Mouse (Mus musculus) erythroid progenitor cell, adult 5-6 weeks (primary cell): ENCODE measurements around the gene Hells. TPM values are rescaled to one million over a fixed set of nuclear protein-coding genes. Genes with fewer than 3 reads are reported as not detected.
A peak's percentile ranks its signal among the peaks of the same experiment; 100 is the strongest.

Experiments used
- ATAC-seq: replicated peaks from 2 replicates; pipeline ENCODE4 v1.8.0; 2016; ENCODE audit warnings: moderate number of reproducible peaks, mild to moderate bottlenecking, moderate TSS enrichment, inconsistent platforms; ENCODE audit not compliant: poor library complexity, low FRiP score, severe bottlenecking
- total RNA-seq, 2 experiments: library from RNA; stranded (forward) in 1 of 2; stranded (reverse) in 1 of 2; fragments of 150-400 nt in 1 of 2; fragments of 186-747, 209-891 nt in 1 of 2; gene quantifications; 2 replicates each; pipeline versions ENCODE4 v1.2.3 to v1.2.4; 2015 to 2017; ENCODE audit warnings: low replicate concordance in 2 of 2

Gene Hells
- total RNA-seq (2015; ENCODE audit: low replicate concordance) (23.4 and 54.9 TPM in 2 replicates), total RNA-seq (2017; ENCODE audit: low replicate concordance) (22.5 and 36.1 TPM in 2 replicates)

- ATAC-seq, result peak; percentile 93
These were observed at the start of gene Hells for GRCm38 (mm10) chr19:38930788-38931565. TSS of gene Hells (plus strand) at chr19:38930915.

- no peak for ATAC-seq
These were observed 29.3 kb upstream of the Hells start for GRCm38 (mm10) chr19:38901146-38902135.

- ATAC-seq, result no peak
These were observed 28.2 kb upstream of the Hells start for GRCm38 (mm10) chr19:38902501-38902900.

- ATAC-seq, result no peak
These were observed 16.9 kb upstream of the Hells start for GRCm38 (mm10) chr19:38913786-38914185.

- no peak for ATAC-seq
These were observed 15.8 kb upstream of the Hells start for GRCm38 (mm10) chr19:38914926-38915325.

- ATAC-seq, result 0 out of 2 replicates have a peak, but pooled peaks have one; percentile 59
These were observed 15.0 kb upstream of the Hells start for GRCm38 (mm10) chr19:38915677-38916076.

- ATAC-seq, result no peak
These were observed 2.1 kb upstream of the Hells start for GRCm38 (mm10) chr19:38928481-38929158.

GRCm38 (mm10) chr19:38929471-38930251, 1.1 kb upstream of the Hells start:
- ATAC-seq, result no peak

GRCm38 (mm10) chr19:38930252-38930787, 395 bp upstream of the Hells start:
- peak; percentile 47; the same call in 1 of the 2 replicates for ATAC-seq

- ATAC-seq, result no peak
These were observed 813 bp downstream of the Hells start for GRCm38 (mm10) chr19:38931566-38931890.

- no peak for ATAC-seq
These were observed 14.0 kb downstream of the Hells start for GRCm38 (mm10) chr19:38944590-38945307.

GRCm38 (mm10) chr19:38970741-38971140, 40.0 kb downstream of the Hells start:
- no peak for ATAC-seq

- no peak for ATAC-seq
These were observed 41.9 kb downstream of the Hells start for GRCm38 (mm10) chr19:38972581-38972980.

GRCm38 (mm10) chr19:38973666-38974065, 43.0 kb downstream of the Hells start:
- 0 out of 2 replicates have a peak, but pooled peaks have one; percentile 19 for ATAC-seq

GRCm38 (mm10) chr19:38976269-38976668, 45.6 kb downstream of the Hells start:
- ATAC-seq, result no peak

GRCm38 (mm10) chr19:38981966-38982365, 51.3 kb downstream of the Hells start:
- ATAC-seq, result 0 out of 2 replicates have a peak, but pooled peaks have one; percentile 65

GRCm38 (mm10) chr19:38998248-38998647, 67.5 kb downstream of the Hells start:
- ATAC-seq, result no peak

GRCm38 (mm10) chr19:38998676-38999075, 68.0 kb downstream of the Hells start:
- ATAC-seq, result no peak
